Mouse (Mus musculus): ENCODE measurements around the gene Atp13a2. TPM values are rescaled to one million over a fixed set of nuclear protein-coding genes. Genes with fewer than 3 reads are reported as not detected.

Atp13a2 gene
- 38.9 and 40.2 TPM in 2 replicates for polyA plus RNA-seq (2015; fragmentation: Nextera tagmentation; extraction: Ambion mirVana)

- Histone ChIP-seq H3K4me3 (peak within 1 kb of the TSS; percentile 89), H3K9ac (peak within 1 kb of the TSS; percentile 89), H3K27me3 (no peaks in the 10 kb centered on the region), H3K36me3 (0 out of 2 replicates have a peak, but pooled peaks cover 2% of the 10 kb centered on the region), H3K27ac (peak within 1 kb of the TSS; percentile 33; the same call in 1 of the 2 replicates), H3K4me2 (peak within 1 kb of the TSS; percentile 89), H3K4me1 (peaks cover 36% of the 10 kb centered on the region), H3K9me3 (no peaks in the 10 kb centered on the region)
- ATAC-seq (ENCODE audit: insufficient number of reproducible peaks, insufficient read depth, low FRiP score, low TSS enrichment, low read depth) = peak; percentile 50; the same call in 1 of the 2 replicates
- under 1% methylated on average over 54 of the region's 58 CpGs for whole genome bisulfite sequencing
Measured at GRCm38 (mm10) chr4:140986711-140987395, at the start of gene Atp13a2. Gene Atp13a2, plus strand, starts transcription at chr4:140986873.

GRCm38 (mm10) chr4:140944356-140944755 is 42.3 kb upstream of the Atp13a2 start:
- no peak overlapping the region for H3K27ac ChIP-seq
- H3K36me3 ChIP-seq = no peaks in the 10 kb centered on the region
- no peak overlapping the region for H3K4me3 ChIP-seq
- H3K4me1 ChIP-seq = no peaks in the 10 kb centered on the region
- H3K9me3 ChIP-seq = no peaks in the 10 kb centered on the region
- no peak overlapping the region for H3K4me2 ChIP-seq
- no peaks in the 10 kb centered on the region for H3K27me3 ChIP-seq
- no peak for ATAC-seq (ENCODE audit: insufficient number of reproducible peaks, insufficient read depth, low FRiP score, low TSS enrichment, low read depth)
- WGBS = 86% methylated on average over 12 of the region's 12 CpGs
- H3K9ac ChIP-seq = no peak overlapping the region

GRCm38 (mm10) chr4:140944961-140945442 is 41.7 kb upstream of the Atp13a2 start:
- WGBS = 68% methylated on average over 5 of the region's 5 CpGs
- ATAC-seq (ENCODE audit: insufficient number of reproducible peaks, insufficient read depth, low FRiP score, low TSS enrichment, low read depth) = no peak

GRCm38 (mm10) chr4:140945571-140945970 is 41.1 kb upstream of the Atp13a2 start:
- H3K4me3 ChIP-seq = no peak overlapping the region
- ATAC-seq (ENCODE audit: insufficient number of reproducible peaks, insufficient read depth, low FRiP score, low TSS enrichment, low read depth) = no peak
- 92% methylated on average over 4 of the region's 4 CpGs for WGBS
- no peak overlapping the region for H3K27ac ChIP-seq
- no peak overlapping the region for H3K9ac ChIP-seq
- H3K9me3 ChIP-seq = no peaks in the 10 kb centered on the region
- no peaks in the 10 kb centered on the region for H3K36me3 ChIP-seq
- no peaks in the 10 kb centered on the region for H3K4me1 ChIP-seq
- no peaks in the 10 kb centered on the region for H3K27me3 ChIP-seq
- H3K4me2 ChIP-seq = no peak overlapping the region

More at GRCm38 (mm10) chr4:140944961-140945442, 41.7 kb upstream of the Atp13a2 start:
- no peaks in the 10 kb centered on the region for H3K27me3 ChIP-seq
- no peak overlapping the region for H3K4me3 ChIP-seq
- H3K4me1 ChIP-seq = no peaks in the 10 kb centered on the region
- H3K27ac ChIP-seq = no peak overlapping the region
- no peak overlapping the region for H3K4me2 ChIP-seq
- H3K36me3 ChIP-seq = no peaks in the 10 kb centered on the region
- no peaks in the 10 kb centered on the region for H3K9me3 ChIP-seq
- H3K9ac ChIP-seq = no peak overlapping the region

- Histone ChIP-seq H3K4me3 (no peak overlapping the region), H3K9ac (no peak overlapping the region), H3K36me3 (no peaks in the 10 kb centered on the region), H3K4me2 (no peak overlapping the region), H3K27ac (no peak overlapping the region), H3K4me1 (no peaks in the 10 kb centered on the region), H3K27me3 (no peaks in the 10 kb centered on the region), H3K9me3 (no peaks in the 10 kb centered on the region)
- 67% methylated on average over 4 of the region's 4 CpGs for WGBS
- ATAC-seq (ENCODE audit: insufficient number of reproducible peaks, insufficient read depth, low FRiP score, low TSS enrichment, low read depth) = no peak
Measured at GRCm38 (mm10) chr4:140946048-140946447, 40.6 kb upstream of the Atp13a2 start.

GRCm38 (mm10) chr4:140946580-140947205 is 40.0 kb upstream of the Atp13a2 start:
- no peaks in the 10 kb centered on the region for H3K4me1 ChIP-seq
- H3K36me3 ChIP-seq = no peaks in the 10 kb centered on the region
- no peak overlapping the region for H3K27ac ChIP-seq
- no peak overlapping the region for H3K9ac ChIP-seq
- no peak for ATAC-seq (ENCODE audit: insufficient number of reproducible peaks, insufficient read depth, low FRiP score, low TSS enrichment, low read depth)
- H3K9me3 ChIP-seq = no peaks in the 10 kb centered on the region
- no peaks in the 10 kb centered on the region for H3K27me3 ChIP-seq
- no peak overlapping the region for H3K4me3 ChIP-seq
- H3K4me2 ChIP-seq = no peak overlapping the region
- 76% methylated on average over 14 of the region's 14 CpGs for WGBS

GRCm38 (mm10) chr4:140947487-140948440 is 38.9 kb upstream of the Atp13a2 start:
- Histone ChIP-seq H3K4me1 (no peaks in the 10 kb centered on the region), H3K9me3 (no peaks in the 10 kb centered on the region), H3K4me3 (no peak overlapping the region), H3K4me2 (no peak overlapping the region), H3K27ac (no peak overlapping the region), H3K9ac (no peak overlapping the region), H3K36me3 (no peaks in the 10 kb centered on the region), H3K27me3 (no peaks in the 10 kb centered on the region)
- no peak for ATAC-seq (ENCODE audit: insufficient number of reproducible peaks, insufficient read depth, low FRiP score, low TSS enrichment, low read depth)
- whole genome bisulfite sequencing = 82% methylated on average over 12 of the region's 12 CpGs

GRCm38 (mm10) chr4:140948481-140948880 is 38.2 kb upstream of the Atp13a2 start:
- Histone ChIP-seq H3K4me1 (no peaks in the 10 kb centered on the region), H3K9ac (no peak overlapping the region), H3K36me3 (no peaks in the 10 kb centered on the region), H3K27ac (no peak overlapping the region), H3K9me3 (no peaks in the 10 kb centered on the region), H3K4me2 (no peak overlapping the region), H3K27me3 (no peaks in the 10 kb centered on the region), H3K4me3 (no peak overlapping the region)
- 81% methylated on average over 6 of the region's 6 CpGs for WGBS
- ATAC-seq (ENCODE audit: insufficient number of reproducible peaks, insufficient read depth, low FRiP score, low TSS enrichment, low read depth) = no peak

GRCm38 (mm10) chr4:140949052-140949451 is 37.6 kb upstream of the Atp13a2 start:
- Histone ChIP-seq H3K4me3 (no peak overlapping the region), H3K9me3 (no peaks in the 10 kb centered on the region), H3K36me3 (no peaks in the 10 kb centered on the region), H3K27ac (no peak overlapping the region), H3K27me3 (no peaks in the 10 kb centered on the region), H3K9ac (no peak overlapping the region), H3K4me1 (no peaks in the 10 kb centered on the region), H3K4me2 (no peak overlapping the region)
- WGBS = 80% methylated on average over 8 of the region's 8 CpGs
- ATAC-seq (ENCODE audit: insufficient number of reproducible peaks, insufficient read depth, low FRiP score, low TSS enrichment, low read depth) = no peak

- Histone ChIP-seq H3K36me3 (no peaks in the 10 kb centered on the region), H3K4me1 (no peaks in the 10 kb centered on the region), H3K9ac (no peak overlapping the region), H3K4me3 (no peak overlapping the region), H3K27me3 (no peaks in the 10 kb centered on the region), H3K9me3 (no peaks in the 10 kb centered on the region), H3K27ac (no peak overlapping the region), H3K4me2 (no peak overlapping the region)
- ATAC-seq (ENCODE audit: insufficient number of reproducible peaks, insufficient read depth, low FRiP score, low TSS enrichment, low read depth) = no peak
- 81% methylated on average over 16 of the region's 16 CpGs for WGBS
Measured at GRCm38 (mm10) chr4:140949616-140950015, 37.1 kb upstream of the Atp13a2 start.

- Histone ChIP-seq H3K4me2 (no peak overlapping the region), H3K27ac (no peak overlapping the region), H3K9me3 (no peaks in the 10 kb centered on the region), H3K9ac (no peak overlapping the region), H3K4me3 (no peak overlapping the region), H3K27me3 (peaks cover 4% of the 10 kb centered on the region; the same call in 1 of the 2 replicates), H3K36me3 (no peaks in the 10 kb centered on the region), H3K4me1 (no peaks in the 10 kb centered on the region)
- 84% methylated on average over 3 of the region's 3 CpGs for WGBS
- no peak for ATAC-seq (ENCODE audit: insufficient number of reproducible peaks, insufficient read depth, low FRiP score, low TSS enrichment, low read depth)
Measured at GRCm38 (mm10) chr4:140950574-140950973, 36.1 kb upstream of the Atp13a2 start.
